Mouse (Mus musculus): ENCODE results near the gene Cntrob. TPM values are rescaled to one million over a fixed set of nuclear protein-coding genes. Genes with fewer than 3 reads are reported as not detected.

Cntrob gene
- polyA plus RNA-seq, 1 experiment from 2014 or later = 37.2 TPM

GRCm38 (mm10) chr11:69265410-69265809 is 58.2 kb downstream of the Cntrob start:
- Histone ChIP-seq H3K4me1 (replicated peaks) (no peaks in the 10 kb centered on the region; the same call in 1 of the 2 replicates), H3K36me3 (no peaks in the 10 kb centered on the region), H3K27ac (no peak overlapping the region), H3K9me3 (no peaks in the 10 kb centered on the region), H3K9ac (replicated peaks) (no peak overlapping the region), H3K4me2 (no peak overlapping the region), H3K27me3 (peaks cover 14% of the 10 kb centered on the region), H3K4me3 (replicated peaks) (no peak overlapping the region)
- no peak for ATAC-seq (ENCODE audit: insufficient number of reproducible peaks, insufficient read depth, low FRiP score, low TSS enrichment, low read depth)
- 78% methylated on average over 9 of the region's 9 CpGs for WGBS

- Histone ChIP-seq H3K36me3 (no peaks in the 10 kb centered on the region), H3K27ac (no peak overlapping the region), H3K27me3 (peaks cover 14% of the 10 kb centered on the region), H3K9me3 (no peaks in the 10 kb centered on the region), H3K9ac (replicated peaks) (no peak overlapping the region), H3K4me3 (replicated peaks) (no peak overlapping the region), H3K4me2 (no peak overlapping the region), H3K4me1 (replicated peaks) (no peaks in the 10 kb centered on the region; the same call in 1 of the 2 replicates)
- 61% methylated on average over 2 of the region's 2 CpGs for WGBS
- no peak for ATAC-seq (ENCODE audit: insufficient number of reproducible peaks, insufficient read depth, low FRiP score, low TSS enrichment, low read depth)
Measured at GRCm38 (mm10) chr11:69264276-69264675, 59.3 kb downstream of the Cntrob start.

- Histone ChIP-seq H3K27me3 (no peaks in the 10 kb centered on the region), H3K4me2 (no peak overlapping the region), H3K4me1 (replicated peaks) (no peaks in the 10 kb centered on the region), H3K9me3 (no peaks in the 10 kb centered on the region), H3K27ac (no peak overlapping the region), H3K9ac (replicated peaks) (no peak overlapping the region), H3K4me3 (replicated peaks) (no peak overlapping the region), H3K36me3 (no peaks in the 10 kb centered on the region)
- ATAC-seq (ENCODE audit: insufficient number of reproducible peaks, insufficient read depth, low FRiP score, low TSS enrichment, low read depth) = no peak
- WGBS = 95% methylated on average over 1 of the region's 1 CpGs
Measured at GRCm38 (mm10) chr11:69260111-69260510, 63.5 kb downstream of the Cntrob start.

- 59% methylated on average over 5 of the region's 5 CpGs for WGBS
- H3K4me3 ChIP-seq (replicated peaks) = no peak overlapping the region
- H3K36me3 ChIP-seq = no peaks in the 10 kb centered on the region
- no peak overlapping the region for H3K9ac ChIP-seq (replicated peaks)
- H3K9me3 ChIP-seq = no peaks in the 10 kb centered on the region
- no peak overlapping the region for H3K27ac ChIP-seq
- peaks cover 3% of the 10 kb centered on the region; the same call in 1 of the 2 replicates for H3K4me1 ChIP-seq (replicated peaks)
- no peaks in the 10 kb centered on the region for H3K27me3 ChIP-seq
- ATAC-seq (ENCODE audit: insufficient number of reproducible peaks, insufficient read depth, low FRiP score, low TSS enrichment, low read depth) = no peak
- no peak overlapping the region for H3K4me2 ChIP-seq
Measured at GRCm38 (mm10) chr11:69258287-69258686, 65.3 kb downstream of the Cntrob start.

GRCm38 (mm10) chr11:69257807-69258206 is 65.8 kb downstream of the Cntrob start:
- Histone ChIP-seq H3K4me2 (no peak overlapping the region), H3K27me3 (no peaks in the 10 kb centered on the region), H3K36me3 (no peaks in the 10 kb centered on the region), H3K4me1 (replicated peaks) (peaks cover 7% of the 10 kb centered on the region; the same call in 1 of the 2 replicates), H3K27ac (no peak overlapping the region), H3K4me3 (replicated peaks) (no peak overlapping the region), H3K9me3 (no peaks in the 10 kb centered on the region), H3K9ac (replicated peaks) (no peak overlapping the region)
- WGBS = 55% methylated on average over 4 of the region's 4 CpGs
- no peak for ATAC-seq (ENCODE audit: insufficient number of reproducible peaks, insufficient read depth, low FRiP score, low TSS enrichment, low read depth)

GRCm38 (mm10) chr11:69257072-69257471 is 66.5 kb downstream of the Cntrob start:
- Histone ChIP-seq H3K4me2 (no peak overlapping the region), H3K4me3 (replicated peaks) (no peak overlapping the region), H3K36me3 (no peaks in the 10 kb centered on the region), H3K27me3 (no peaks in the 10 kb centered on the region), H3K9ac (replicated peaks) (no peak overlapping the region), H3K9me3 (no peaks in the 10 kb centered on the region), H3K27ac (no peak overlapping the region), H3K4me1 (replicated peaks) (peaks cover 7% of the 10 kb centered on the region; the same call in 1 of the 2 replicates)
- no peak for ATAC-seq (ENCODE audit: insufficient number of reproducible peaks, insufficient read depth, low FRiP score, low TSS enrichment, low read depth)
- WGBS = 72% methylated on average over 2 of the region's 2 CpGs

GRCm38 (mm10) chr11:69254808-69255207 is 68.8 kb downstream of the Cntrob start:
- Histone ChIP-seq H3K4me3 (replicated peaks) (no peak overlapping the region), H3K9me3 (no peaks in the 10 kb centered on the region), H3K27me3 (no peaks in the 10 kb centered on the region), H3K4me1 (replicated peaks) (peaks cover 7% of the 10 kb centered on the region; the same call in 1 of the 2 replicates), H3K27ac (no peak overlapping the region), H3K36me3 (no peaks in the 10 kb centered on the region), H3K4me2 (no peak overlapping the region), H3K9ac (replicated peaks) (no peak overlapping the region)
- WGBS = 77% methylated on average over 5 of the region's 5 CpGs
- ATAC-seq (ENCODE audit: insufficient number of reproducible peaks, insufficient read depth, low FRiP score, low TSS enrichment, low read depth) = no peak

- Histone ChIP-seq H3K4me1 (replicated peaks) (peaks cover 7% of the 10 kb centered on the region; the same call in 1 of the 2 replicates), H3K4me3 (replicated peaks) (no peak overlapping the region), H3K36me3 (no peaks in the 10 kb centered on the region), H3K9me3 (no peaks in the 10 kb centered on the region), H3K9ac (replicated peaks) (no peak overlapping the region), H3K27me3 (peaks cover under 1% of the 10 kb centered on the region; the same call in 1 of the 2 replicates), H3K27ac (0 out of 2 replicates have a peak overlapping the region, but pooled peaks have one; percentile 12), H3K4me2 (no peak overlapping the region)
- no peak for ATAC-seq (ENCODE audit: insufficient number of reproducible peaks, insufficient read depth, low FRiP score, low TSS enrichment, low read depth)
- WGBS = 28% methylated on average over 9 of the region's 9 CpGs
Measured at GRCm38 (mm10) chr11:69253131-69253530, 70.4 kb downstream of the Cntrob start.

- peaks cover 11% of the 10 kb centered on the region; the same call in 1 of the 2 replicates for H3K27me3 ChIP-seq
- no peak overlapping the region for H3K4me3 ChIP-seq (replicated peaks)
- peaks cover 7% of the 10 kb centered on the region; the same call in 1 of the 2 replicates for H3K4me1 ChIP-seq (replicated peaks)
- H3K36me3 ChIP-seq = no peaks in the 10 kb centered on the region
- ATAC-seq (ENCODE audit: insufficient number of reproducible peaks, insufficient read depth, low FRiP score, low TSS enrichment, low read depth) = no peak
- no peak overlapping the region for H3K9ac ChIP-seq (replicated peaks)
- no peak overlapping the region for H3K4me2 ChIP-seq
- 79% methylated on average over 7 of the region's 7 CpGs for WGBS
- H3K9me3 ChIP-seq = no peaks in the 10 kb centered on the region
- 0 out of 2 replicates have a peak overlapping the region, but pooled peaks have one; percentile 45 for H3K27ac ChIP-seq
Measured at GRCm38 (mm10) chr11:69251953-69252352, 71.6 kb downstream of the Cntrob start.

GRCm38 (mm10) chr11:69251135-69251842 is 72.3 kb downstream of the Cntrob start:
- H3K4me1 ChIP-seq (replicated peaks) = peaks cover 7% of the 10 kb centered on the region; the same call in 1 of the 2 replicates
- H3K36me3 ChIP-seq = no peaks in the 10 kb centered on the region
- H3K4me2 ChIP-seq = no peak overlapping the region
- ATAC-seq (ENCODE audit: insufficient number of reproducible peaks, insufficient read depth, low FRiP score, low TSS enrichment, low read depth) = no peak
- no peak overlapping the region for H3K9ac ChIP-seq (replicated peaks)
- WGBS = 57% methylated on average over 14 of the region's 14 CpGs
- no peak overlapping the region for H3K27ac ChIP-seq
- no peaks in the 10 kb centered on the region for H3K9me3 ChIP-seq
- H3K27me3 ChIP-seq = peaks cover 15% of the 10 kb centered on the region; the same call in 1 of the 2 replicates
- H3K4me3 ChIP-seq (replicated peaks) = no peak overlapping the region

- no peak overlapping the region for H3K9ac ChIP-seq (replicated peaks)
- H3K36me3 ChIP-seq = no peaks in the 10 kb centered on the region
- no peak overlapping the region for H3K4me3 ChIP-seq (replicated peaks)
- H3K4me2 ChIP-seq = no peak overlapping the region
- H3K27ac ChIP-seq = no peak overlapping the region
- no peaks in the 10 kb centered on the region for H3K9me3 ChIP-seq
- peaks cover 15% of the 10 kb centered on the region; the same call in 1 of the 2 replicates for H3K27me3 ChIP-seq
- 76% methylated on average over 5 of the region's 5 CpGs for WGBS
- ATAC-seq (ENCODE audit: insufficient number of reproducible peaks, insufficient read depth, low FRiP score, low TSS enrichment, low read depth) = no peak
- peaks cover 11% of the 10 kb centered on the region; the same call in 1 of the 2 replicates for H3K4me1 ChIP-seq (replicated peaks)
Measured at GRCm38 (mm10) chr11:69250106-69250505, 73.5 kb downstream of the Cntrob start.
